Mouse (Mus musculus): Measurements from ENCODE around the gene Dner.

- TF ChIP-seq CTCF (IDR thresholded peaks at IDR 0.05; ENCODE audit: extremely low read depth, insufficient read length, insufficient replicate concordance, low read depth, low read length) = no peak
- no peak for TF ChIP-seq POLR2A (IDR thresholded peaks at IDR 0.05; ENCODE audit: low read depth, low read length)
Observed at GRCm38 (mm10) chr1:84432311-84432710, 263.7 kb downstream of the Dner start.
